Mouse (Mus musculus) retina, embryonic 14.5 days (tissue): ENCODE results near the gene Ppp4r1.
A peak's percentile ranks its signal among the peaks of the same experiment; 100 is the strongest.

Experiments
- DNase-seq: peaks from one replicate; pipeline ENCODE4 v3.0.0-alpha.2; 2015; ENCODE audit warnings: low spot score

Gene Ppp4r1

GRCm38 (mm10) chr17:65771951-65772934, 10.1 kb upstream of the Ppp4r1 start, which contains the start of gene Rab31:
Gene Rab31, minus strand, starts transcription at chr17:65772752.
- DNase-seq: peak; percentile 65

GRCm38 (mm10) chr17:65773617-65774016, 8.8 kb upstream of the Ppp4r1 start:
- DNase-seq: no peak

- DNase-seq: no peak
These were observed 7.9 kb upstream of the Ppp4r1 start for GRCm38 (mm10) chr17:65774439-65774838.

GRCm38 (mm10) chr17:65776228-65776627, 6.1 kb upstream of the Ppp4r1 start:
- DNase-seq: no peak

- DNase-seq: no peak
These were observed 4.9 kb upstream of the Ppp4r1 start for GRCm38 (mm10) chr17:65777461-65777860.

GRCm38 (mm10) chr17:65780970-65781369, 1.4 kb upstream of the Ppp4r1 start:
- DNase-seq: no peak

GRCm38 (mm10) chr17:65783182-65784161, 1.1 kb downstream of the Ppp4r1 start:
- DNase-seq: peak; percentile 77

GRCm38 (mm10) chr17:65784610-65785140, 2.3 kb downstream of the Ppp4r1 start:
- DNase-seq: no peak

- DNase-seq: no peak
These were observed 3.3 kb downstream of the Ppp4r1 start for GRCm38 (mm10) chr17:65785707-65786106.

- no peak for DNase-seq
These were observed 3.9 kb downstream of the Ppp4r1 start for GRCm38 (mm10) chr17:65786225-65786624.

- no peak for DNase-seq
These were observed 4.9 kb downstream of the Ppp4r1 start for GRCm38 (mm10) chr17:65787261-65787660.

- no peak for DNase-seq
These were observed 6.3 kb downstream of the Ppp4r1 start for GRCm38 (mm10) chr17:65788542-65789291.

- DNase-seq: no peak
These were observed 7.2 kb downstream of the Ppp4r1 start for GRCm38 (mm10) chr17:65789576-65789975.

GRCm38 (mm10) chr17:65791161-65791560, 8.8 kb downstream of the Ppp4r1 start:
- no peak for DNase-seq

- no peak for DNase-seq
These were observed 11.0 kb downstream of the Ppp4r1 start for GRCm38 (mm10) chr17:65793307-65793930.

GRCm38 (mm10) chr17:65794096-65794850, 11.9 kb downstream of the Ppp4r1 start:
- DNase-seq: no peak

GRCm38 (mm10) chr17:65796056-65796455, 13.7 kb downstream of the Ppp4r1 start:
- no peak for DNase-seq

GRCm38 (mm10) chr17:65798446-65798845, 16.1 kb downstream of the Ppp4r1 start:
- DNase-seq: no peak

GRCm38 (mm10) chr17:65799353-65799752, 17.0 kb downstream of the Ppp4r1 start:
- DNase-seq: no peak

- DNase-seq: no peak
These were observed 18.1 kb downstream of the Ppp4r1 start for GRCm38 (mm10) chr17:65800451-65800850.
